Mouse (Mus musculus) cerebellum, postnatal 36 days (tissue): ENCODE data around the gene Morf4l1.
"Not testable (repeated sequence)": the region's sequence is repeated elsewhere in the genome, so short reads cannot be mapped to it uniquely, and the experiment has no call there.

Experiments
- DNase-seq, 2 experiments: peaks; one replicate each; pipeline ENCODE4 v3.0.0; 2021 to 2022; ENCODE audit warnings: mixed read lengths in 2 of 2

Morf4l1 gene

DNA sequence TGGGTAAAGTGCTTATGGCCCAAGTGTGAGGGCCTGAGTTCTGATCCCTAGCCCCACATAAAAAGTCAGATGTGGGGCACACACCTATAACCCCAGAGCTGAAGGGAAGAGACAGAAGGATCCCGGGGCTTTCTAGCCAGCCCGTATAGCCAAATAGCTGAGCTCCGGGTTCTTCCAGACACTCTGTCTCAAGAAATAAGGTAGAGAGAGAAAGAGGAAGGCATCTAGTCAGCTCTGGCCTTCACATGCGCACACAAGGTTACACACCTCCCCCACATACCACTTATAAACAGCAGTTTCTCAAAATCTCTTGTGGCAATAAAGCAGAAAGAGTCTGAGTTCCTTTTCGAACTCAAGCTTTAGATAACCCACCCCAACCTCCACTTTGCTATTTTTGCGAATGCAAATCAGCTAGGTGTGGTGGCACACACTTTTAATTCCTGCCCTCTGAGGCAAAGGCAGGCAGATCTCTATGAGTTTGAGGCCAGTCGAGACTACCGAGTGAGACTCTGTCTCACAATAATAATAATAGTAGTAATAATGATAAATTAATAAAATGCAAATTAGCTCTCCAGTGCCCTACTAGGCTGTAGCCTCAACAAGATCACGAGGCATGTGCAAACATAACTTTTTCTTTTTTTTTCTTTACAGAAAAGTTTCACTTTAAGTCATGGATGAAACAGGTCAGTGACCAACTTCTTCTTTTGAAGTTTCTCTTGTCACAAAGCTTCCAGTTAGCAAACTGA is 54.6 kb downstream of the Morf4l1 start:
- no peak for DNase-seq

DNA sequence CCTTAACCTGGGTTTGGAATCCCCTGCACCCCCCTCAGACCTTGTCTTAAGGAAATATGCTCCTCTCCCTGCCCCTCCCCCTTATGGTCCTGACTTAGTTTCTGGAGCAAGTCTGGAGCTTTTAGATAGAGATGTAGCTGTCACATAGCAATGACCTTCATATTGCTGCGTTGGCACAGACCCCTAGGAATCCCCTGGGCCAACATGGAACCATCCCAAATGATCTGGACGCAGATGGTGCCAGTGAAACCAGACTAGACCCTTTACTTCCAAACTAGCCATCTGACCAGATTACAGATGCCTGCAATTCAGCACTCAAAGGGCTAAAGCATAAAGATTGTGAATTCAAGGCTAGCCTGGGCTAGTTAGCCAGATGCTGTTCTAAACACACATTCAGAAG is 57.9 kb downstream of the Morf4l1 start:
- no peak for DNase-seq

DNA sequence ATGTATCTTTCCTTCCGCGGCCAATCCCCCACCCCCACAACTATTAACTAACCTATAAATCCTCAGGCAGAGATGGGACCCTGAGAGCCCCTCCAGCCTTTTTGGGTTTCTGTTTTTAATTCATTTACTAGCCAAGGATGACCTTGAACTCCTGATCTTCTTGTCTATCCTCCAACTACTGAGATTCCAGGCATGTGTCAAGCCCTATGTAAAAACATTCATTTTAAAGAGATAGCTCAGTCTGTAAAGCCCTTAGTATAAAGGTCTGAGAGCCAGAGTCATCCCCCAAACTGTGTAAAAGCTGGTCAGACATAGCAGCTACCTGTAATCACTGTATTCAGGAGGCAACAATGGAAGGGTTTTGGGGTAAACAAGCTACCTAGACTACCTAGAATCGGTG is 58.7 kb downstream of the Morf4l1 start:
- no peak for DNase-seq

DNA sequence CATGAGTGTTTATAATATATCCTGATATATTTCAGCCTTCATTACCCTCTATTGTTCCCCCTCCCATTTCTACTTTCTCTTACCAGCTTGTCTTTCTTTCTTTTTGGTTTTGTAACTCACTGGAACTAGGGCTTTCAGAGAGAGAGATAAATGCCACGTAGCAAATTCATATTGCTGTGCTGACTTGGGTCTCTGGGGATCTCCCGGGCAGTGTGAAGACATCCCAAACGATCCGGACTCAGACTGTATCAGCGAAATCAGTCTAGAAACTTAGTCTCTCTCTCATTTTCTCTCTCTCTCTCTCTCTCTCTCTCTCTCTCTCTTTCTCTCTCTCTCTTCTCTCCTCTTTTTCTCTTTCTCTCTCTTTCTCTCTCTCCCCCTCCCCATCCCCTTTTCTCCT is 59.2 kb downstream of the Morf4l1 start:
- no peak for DNase-seq

DNA sequence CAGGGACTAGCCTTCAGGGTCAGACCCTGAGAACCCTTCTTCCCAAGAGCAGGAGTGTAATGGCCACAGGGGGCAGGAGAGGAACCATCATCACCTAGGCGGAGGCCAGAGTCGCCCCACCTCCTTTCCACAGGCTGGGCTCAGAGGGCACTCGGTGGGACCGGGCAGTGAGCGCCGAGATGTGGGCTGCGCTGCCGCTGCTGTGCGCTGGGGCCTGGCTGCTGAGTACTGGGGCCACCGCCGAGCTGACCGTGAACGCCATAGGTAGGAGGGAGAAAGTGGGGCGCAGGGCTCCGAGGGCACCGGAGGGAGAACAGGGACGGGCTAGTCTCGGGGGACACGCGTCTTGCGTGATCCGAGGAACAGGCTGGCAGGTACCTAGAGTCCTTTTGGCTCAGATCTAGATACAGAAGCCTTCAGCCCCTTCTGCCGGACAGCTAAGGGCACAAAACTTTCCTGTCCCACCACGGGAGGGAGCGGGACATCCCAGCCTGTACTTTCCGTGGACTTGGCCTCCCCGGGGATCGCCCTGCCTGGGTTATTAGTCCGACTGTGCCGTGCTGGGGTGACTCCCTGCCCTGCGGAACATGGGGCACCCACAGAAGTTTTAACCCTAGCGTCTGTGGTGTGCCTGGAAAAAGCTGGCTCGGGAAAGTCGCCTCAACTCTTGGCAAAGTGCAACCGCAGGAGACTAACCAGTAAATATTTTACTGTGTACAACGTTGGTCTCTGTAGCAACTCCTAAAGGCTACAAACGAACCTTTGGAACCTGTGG is 60.0 kb downstream of the Morf4l1 start:
- no peak for DNase-seq

- no peak for DNase-seq
Measured at GRCm38 (mm10) chr9:90053852-90054251, 60.7 kb downstream of the Morf4l1 start, which contains the start of gene Ctsh. Ctsh (plus strand) TSS chr9:90054152.

GRCm38 (mm10) chr9:90047937-90048627 is 66.5 kb downstream of the Morf4l1 start:
- DNase-seq, result no peak

GRCm38 (mm10) chr9:90045191-90045590 is 69.4 kb downstream of the Morf4l1 start:
- no peak for DNase-seq

GRCm38 (mm10) chr9:90042906-90043305 is 71.7 kb downstream of the Morf4l1 start:
- DNase-seq, result not testable (repeated sequence)
